Mouse (Mus musculus): Measurements from ENCODE around the gene Fank1.

The Fank1 gene

GRCm38 (mm10) chr7:133768027-133768426, 8.6 kb upstream of the Fank1 start:
- DNase-seq (ENCODE audit: low spot score in 2 of 2): no peak

GRCm38 (mm10) chr7:133768517-133768916, 8.1 kb upstream of the Fank1 start:
- DNase-seq (ENCODE audit: low spot score in 2 of 2): no peak

- DNase-seq (ENCODE audit: low spot score in 2 of 2): no peak
Measured at GRCm38 (mm10) chr7:133775179-133775578, 1.5 kb upstream of the Fank1 start.

- peak in 1 of 2 experiments; percentile 9 for DNase-seq (ENCODE audit: low spot score in 2 of 2)
Measured at GRCm38 (mm10) chr7:133775796-133776625, 650 bp upstream of the Fank1 start.

GRCm38 (mm10) chr7:133781583-133781982, 4.9 kb downstream of the Fank1 start:
- no peak for DNase-seq (ENCODE audit: low spot score in 2 of 2)

GRCm38 (mm10) chr7:133781991-133782390, 5.3 kb downstream of the Fank1 start:
- DNase-seq (ENCODE audit: low spot score in 2 of 2): no peak

- peak in 1 of 2 experiments; percentile 8 for DNase-seq (ENCODE audit: low spot score in 2 of 2)
Measured at GRCm38 (mm10) chr7:133782717-133783435, 6.2 kb downstream of the Fank1 start, which contains the start of gene Dhx32. Gene Dhx32, minus strand, starts transcription at chr7:133782726.

- DNase-seq (ENCODE audit: low spot score in 2 of 2): no peak
Measured at GRCm38 (mm10) chr7:133787571-133787970, 10.9 kb downstream of the Fank1 start.

- no peak for DNase-seq (ENCODE audit: low spot score in 2 of 2)
Measured at GRCm38 (mm10) chr7:133788147-133788546, 11.5 kb downstream of the Fank1 start.

- no peak for DNase-seq (ENCODE audit: low spot score in 2 of 2)
Measured at GRCm38 (mm10) chr7:133790171-133790570, 13.5 kb downstream of the Fank1 start.

- no peak for DNase-seq (ENCODE audit: low spot score in 2 of 2)
Measured at GRCm38 (mm10) chr7:133790608-133791229, 14.1 kb downstream of the Fank1 start.

GRCm38 (mm10) chr7:133792771-133793170, 16.1 kb downstream of the Fank1 start:
- no peak for DNase-seq (ENCODE audit: low spot score in 2 of 2)

- DNase-seq (ENCODE audit: low spot score in 2 of 2): no peak
Measured at GRCm38 (mm10) chr7:133793248-133794131, 16.8 kb downstream of the Fank1 start.

GRCm38 (mm10) chr7:133794720-133795119, 18.1 kb downstream of the Fank1 start:
- DNase-seq (ENCODE audit: low spot score in 2 of 2): no peak

GRCm38 (mm10) chr7:133799928-133800327, 23.3 kb downstream of the Fank1 start:
- DNase-seq (ENCODE audit: low spot score in 2 of 2): no peak

- DNase-seq (ENCODE audit: low spot score in 2 of 2): no peak
Measured at GRCm38 (mm10) chr7:133801823-133802222, 25.2 kb downstream of the Fank1 start.

GRCm38 (mm10) chr7:133805614-133806175, 29.0 kb downstream of the Fank1 start:
- no peak for DNase-seq (ENCODE audit: low spot score in 2 of 2)

- no peak for DNase-seq (ENCODE audit: low spot score in 2 of 2)
Measured at GRCm38 (mm10) chr7:133812927-133813326, 36.3 kb downstream of the Fank1 start.

GRCm38 (mm10) chr7:133813331-133813730, 36.7 kb downstream of the Fank1 start:
- DNase-seq (ENCODE audit: low spot score in 2 of 2): no peak

- DNase-seq (ENCODE audit: low spot score in 2 of 2): no peak
Measured at GRCm38 (mm10) chr7:133823751-133824150, 47.1 kb downstream of the Fank1 start.

GRCm38 (mm10) chr7:133824579-133824978, 47.9 kb downstream of the Fank1 start:
- peak in 1 of 2 experiments; percentile 4 for DNase-seq (ENCODE audit: low spot score in 2 of 2)

All from natural killer cell, adult 2 months (primary cell).